ENCODE assay signal across 1 mouse cellular context in the genomic region with DNA sequence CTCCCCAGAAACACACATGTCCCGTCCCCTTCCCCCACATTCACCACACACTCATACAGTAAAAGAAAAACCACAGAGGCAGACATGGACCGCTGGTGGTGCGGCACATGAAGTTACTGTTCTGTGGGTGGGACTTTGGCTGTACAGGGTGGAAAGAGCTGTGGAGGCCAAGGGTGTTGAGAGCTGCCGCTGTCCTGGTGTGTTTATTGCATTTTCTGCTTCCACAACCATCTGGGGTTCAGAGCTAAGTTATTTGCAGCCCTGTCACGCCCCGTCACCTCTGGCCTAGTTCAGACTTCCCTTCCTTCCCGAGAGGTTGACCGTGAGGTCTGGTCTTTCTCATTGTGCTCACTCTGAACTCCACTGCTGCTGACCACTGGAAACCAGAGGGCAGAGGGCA.
TF ChIP-seq lines count a peak whose summit lies in the region.

No protein-coding gene starts in this region.

TF ChIP-seq in CH12.LX, 34 proteins besides CTCF, POLR2A, EP300 and RAD21:
- TF ChIP-seq BHLHE40 (IDR thresholded peaks at IDR 0.05; ENCODE audit: low read depth, low read length) (peak; percentile 56), CHD1 (IDR thresholded peaks at IDR 0.05; ENCODE audit: low read depth, low read length) (no peak), MAX (IDR thresholded peaks at IDR 0.05; ENCODE audit: low read length) (peak; percentile 33; the same call in 1 of the 2 replicates), HCFC1 (IDR thresholded peaks at IDR 0.05; ENCODE audit: low read depth, low read length) (no peak), CHD2 (IDR thresholded peaks at IDR 0.05; ENCODE audit: low read length) (peak; percentile 54; the same call in 1 of the 2 replicates)
